9 mouse cellular contexts compared by ENCODE assay signal in genomic region chr12:17035128-17035527, GRCm38 (mm10). TPM values are rescaled to one million over a fixed set of nuclear protein-coding genes. Genes with fewer than 3 reads are reported as not detected.
DNase-seq lines count a peak whose midpoint lies in the region; ATAC-seq and TF ChIP-seq lines count a peak whose summit lies in the region.
"Had no signal": no experiment of that assay in that cellular context is flagged by ENCODE, and none has a peak within 500 bp of the region (broad histone marks: within the 10 kb centered on the region; RNA-seq: fewer than 3 reads in every experiment).

No protein-coding gene starts in this region.

- ATAC-seq in liver, embryonic 14.5 days (ENCODE audit: insufficient read depth): no peak
- ATAC-seq in inflammation-experienced regulatory T-cells, adult 6 months: no peak

- no peaks in the 10 kb centered on the region for H3K27me3 ChIP-seq in liver, embryonic 14.5 days (ENCODE audit: control insufficient read depth, insufficient read depth, low read length)

- no peak overlapping the region for H3K9ac ChIP-seq in liver, embryonic 14.5 days (replicated peaks)
- H3K9ac ChIP-seq: midbrain, embryonic 12.5 days had no signal

- intact Hi-C loops in left cerebral cortex, adult 2 months (cut with DNase I): loop anchor here (5.0 kb wide), 1 partner anchor 52 kb away; no protein-coding TSS in a partner anchor
- intact Hi-C loops in left cerebral cortex, postnatal 4 days (cut with DNase I): loop anchor here (2.0 kb wide), 1 partner anchor 222 kb away; no protein-coding TSS in a partner anchor

- H3K9me3 ChIP-seq in liver, embryonic 14.5 days (ENCODE audit: control insufficient read depth, low read length): no peaks in the 10 kb centered on the region
- H3K9me3 ChIP-seq: midbrain, embryonic 12.5 days had no signal

- H3K4me3 ChIP-seq in left cerebral cortex, adult 2 months: no peak overlapping the region
- H3K4me3 ChIP-seq in liver, embryonic 14.5 days (ENCODE audit: insufficient read depth in 1 of 2, low read depth in 2 of 2, low read length in 2 of 2): no peak overlapping the region
- H3K4me3 ChIP-seq: midbrain, embryonic 12.5 days had no signal

- H3K4me1 ChIP-seq in liver, embryonic 14.5 days (replicated peaks; ENCODE audit: control insufficient read depth in 2 of 2, insufficient read depth in 2 of 2, low read length in 1 of 2): no peaks in the 10 kb centered on the region

- peak; percentile 20 for DNase-seq in adrenal gland, postnatal 25 days
- DNase-seq in adrenal gland, adult 8-10 months: no peak
- peak in 1 of 2 experiments; percentile 43 for DNase-seq in left cerebral cortex, adult 2 months (ENCODE audit: extremely low spot score in 1 of 2, low spot score in 2 of 2)
- no peak for DNase-seq in left cerebral cortex, postnatal 4 days
- peak; percentile 18 to 47 for DNase-seq in adrenal gland, postnatal 36 days
- DNase-seq in liver, embryonic 14.5 days (ENCODE audit: low read depth in 3 of 3, low spot score in 3 of 3): peak in 1 of 3 experiments; percentile 4
- DNase-seq in thymus, postnatal 25 days: peak; percentile 58

- H3K4me2 ChIP-seq in liver, embryonic 14.5 days (ENCODE audit: low read depth): no peak overlapping the region
- H3K4me2 ChIP-seq: midbrain, embryonic 12.5 days had no signal

- 48% methylated on average over 2 of the region's 2 CpGs for WGBS in liver, embryonic 14.5 days (ENCODE audit: insufficient replicate concordance)

- TF ChIP-seq EP300 in liver, embryonic 14.5 days (IDR thresholded peaks at IDR 0.05; ENCODE audit: low read depth): no peak

- H3K27ac ChIP-seq in left cerebral cortex, adult 2 months: no peak overlapping the region
- no peak overlapping the region for H3K27ac ChIP-seq in liver, embryonic 14.5 days
- H3K27ac ChIP-seq: midbrain, embryonic 12.5 days had no signal

- peak; percentile 51 for TF ChIP-seq CTCF in left cerebral cortex, adult 2 months (IDR thresholded peaks at IDR 0.05)
- TF ChIP-seq CTCF in liver, embryonic 14.5 days (IDR thresholded peaks at IDR 0.05; ENCODE audit: low read depth): peak; percentile 50

- H3K36me3 ChIP-seq in liver, embryonic 14.5 days (replicated peaks; ENCODE audit: control insufficient read depth, insufficient read depth, low read depth): no peaks in the 10 kb centered on the region
- H3K36me3 ChIP-seq: midbrain, embryonic 12.5 days had no signal

RNA-seq across cellular contexts. Expression of gene 2410004P03Rik, which starts 23.6 kb away (rescaled TPM):
- not detected in 2 replicates for total RNA-seq in adrenal gland, postnatal 25 days (2021)
- total RNA-seq in adrenal gland, adult 8-10 months (2022): not detected
- 1 to 10 TPM in 1 of 2 experiments, under 1 TPM in 1; 0.57 to 1.1 TPM for total RNA-seq in left cerebral cortex, adult 2 months (2021)
- 1 to 10 TPM; 1.2 to 2.4 TPM for total RNA-seq in left cerebral cortex, postnatal 4 days (2021)
- not detected for total RNA-seq in adrenal gland, postnatal 36 days (2021)
- polyA plus RNA-seq in liver, embryonic 14.5 days (2012; rRNA removed): 0.02 and 0.05 TPM in 2 replicates
- 0.03 TPM in 1 of 2 replicates, not detected in the other for polyA plus RNA-seq in liver, embryonic 14.5 days (2014; fragmentation: Nextera tagmentation; extraction: Ambion mirVana)
- polyA plus RNA-seq in inflammation-experienced regulatory T-cells, adult 6 months (2017; shearing (Covaris generic)): 1 to 10 TPM in 2 of 3 experiments, under 1 TPM in 1; 0.94 to 1.6 (median 1.5) TPM

RNA-seq across cellular contexts. Expression of gene Pqlc3, which starts 34.9 kb away (rescaled TPM):
- total RNA-seq in adrenal gland, postnatal 25 days (2021): 11.6 and 13.5 TPM in 2 replicates
- 10 to 100 TPM; 11.0 to 14.7 (median 13.5) TPM for total RNA-seq in adrenal gland, adult 8-10 months (2022)
- 1 to 10 TPM; 1.2 to 1.3 TPM for total RNA-seq in left cerebral cortex, adult 2 months (2021)
- total RNA-seq in left cerebral cortex, postnatal 4 days (2021): 1 to 10 TPM in 1 of 2 experiments, under 1 TPM in 1; 0.68 to 1.1 TPM
- 10 to 100 TPM in 1 of 2 experiments, 1 to 10 TPM in 1; 5.1 to 11.1 TPM for total RNA-seq in adrenal gland, postnatal 36 days (2021)
- polyA plus RNA-seq in liver, embryonic 14.5 days (2012; rRNA removed): 3.0 and 3.3 TPM in 2 replicates
- 4.6 and 5.0 TPM in 2 replicates for polyA plus RNA-seq in liver, embryonic 14.5 days (2014; fragmentation: Nextera tagmentation; extraction: Ambion mirVana)
- polyA plus RNA-seq in inflammation-experienced regulatory T-cells, adult 6 months (2017; shearing (Covaris generic)): 100 to 1,000 TPM in 1 of 3 experiments, 10 to 100 TPM in 2; 57.2 to 116 (median 62.2) TPM

Comparison
In these comparisons a context has a peak if more than half of its experiments do, and no peak if none do; other contexts are left out.
1. DNase-seq: peak in adrenal gland, postnatal 25 days (single experiment), adrenal gland, postnatal 36 days (2 of 2) and thymus, postnatal 25 days (single experiment); none in adrenal gland, adult 8-10 months (single experiment) and left cerebral cortex, postnatal 4 days (single experiment).